Mouse (Mus musculus) thymus, adult 2 months (tissue): ENCODE results near the gene Csk. TPM values are rescaled to one million over a fixed set of nuclear protein-coding genes. Genes with fewer than 3 reads are reported as not detected.

ENCODE experiments used
- DNase-seq: peaks from one replicate; pipeline ENCODE4 v3.0.0; 2021
- H3K27ac ChIP-seq: fragments of 200-500 bp; 2 replicates; pipeline ENCODE4 v1.5.1; 2012; ENCODE audit warnings: low read length, control low read depth; ENCODE audit not compliant: control insufficient read depth, insufficient read depth
- H3K27me3 ChIP-seq: fragments of 200-500 bp; 2 replicates; pipeline ENCODE4 v1.6.1; 2012; ENCODE audit warnings: mild to moderate bottlenecking, low read length, moderate library complexity, mixed read lengths; ENCODE audit not compliant: control insufficient read depth, insufficient read depth
- H3K36me3 ChIP-seq: fragments of 200-500 bp; 2 replicates; pipeline ENCODE4 v1.6.1; 2012; ENCODE audit warnings: mild to moderate bottlenecking, low read length, moderate library complexity; ENCODE audit not compliant: control insufficient read depth, insufficient read depth
- H3K4me1 ChIP-seq: fragments of 200-500 bp; replicated peaks from 2 replicates; pipeline ENCODE4 v1.6.1; 2012; ENCODE audit warnings: low read length; ENCODE audit not compliant: control insufficient read depth, insufficient read depth
- H3K4me3 ChIP-seq: fragments of 200-500 bp; 2 replicates; pipeline ENCODE4 v1.5.1; 2012; ENCODE audit warnings: mild to moderate bottlenecking, low read length, control low read depth, moderate library complexity; ENCODE audit not compliant: control insufficient read depth, insufficient read depth
- CTCF ChIP-seq: fragments of 200-500 bp; IDR thresholded peaks from 2 replicates; pipeline ENCODE4 v1.5.1; 2012; ENCODE audit warnings: mild to moderate bottlenecking, control low read depth, low read length, moderate library complexity, borderline replicate concordance; ENCODE audit not compliant: control insufficient read depth, poor library complexity, insufficient read depth; ENCODE audit errors: extremely low read depth
- POLR2A ChIP-seq: fragments of 200-500 bp; IDR thresholded peaks from 2 replicates; pipeline ENCODE4 v1.6.1; 2012; ENCODE audit warnings: mild to moderate bottlenecking, low read length, control low read depth, moderate library complexity; ENCODE audit not compliant: control insufficient read depth, poor library complexity, insufficient read depth; ENCODE audit errors: extremely low read depth
- WGBS: fragments of 180-500 bp; shearing (Covaris S2); methylation state at CpG from one replicate; pipeline ENCODE4 v1.1.7; 2018; 5-methylcytosine and 5-hydroxymethylcytosine counted together
- polyA plus RNA-seq: library from polyadenylated mRNA; depleted of rRNA; stranded (reverse); fragments of >200 nt; gene quantifications from 2 replicates; pipeline ENCODE4 v1.2.3, GENCODE M21; 2012

Csk gene
- polyA plus RNA-seq, 1 experiment, result 245 TPM

DNA sequence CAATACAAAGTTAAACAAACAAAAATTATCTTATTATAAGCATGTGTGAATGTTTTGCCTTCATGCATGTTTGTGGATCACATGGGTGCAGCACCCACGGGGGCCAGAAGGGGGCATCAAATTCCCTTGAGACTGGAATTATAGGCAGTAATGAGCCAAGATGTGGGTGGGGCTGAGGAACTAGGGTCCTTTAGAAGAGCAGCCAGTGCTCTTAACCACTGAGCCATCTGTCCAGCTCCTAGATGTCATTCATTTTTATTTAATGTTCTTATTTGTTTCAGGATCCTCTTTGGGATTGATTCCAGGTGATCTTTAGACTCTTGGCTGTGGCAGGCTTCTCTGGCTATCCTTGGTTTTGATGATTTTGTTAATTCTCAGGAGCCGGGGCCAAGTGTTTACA, 34.7 kb upstream of the Csk start:
- no peak overlapping the region for H3K27ac ChIP-seq
- DNase-seq, result peak; percentile 37
- WGBS, result 70% methylated on average over 2 of the region's 2 CpGs

DNA sequence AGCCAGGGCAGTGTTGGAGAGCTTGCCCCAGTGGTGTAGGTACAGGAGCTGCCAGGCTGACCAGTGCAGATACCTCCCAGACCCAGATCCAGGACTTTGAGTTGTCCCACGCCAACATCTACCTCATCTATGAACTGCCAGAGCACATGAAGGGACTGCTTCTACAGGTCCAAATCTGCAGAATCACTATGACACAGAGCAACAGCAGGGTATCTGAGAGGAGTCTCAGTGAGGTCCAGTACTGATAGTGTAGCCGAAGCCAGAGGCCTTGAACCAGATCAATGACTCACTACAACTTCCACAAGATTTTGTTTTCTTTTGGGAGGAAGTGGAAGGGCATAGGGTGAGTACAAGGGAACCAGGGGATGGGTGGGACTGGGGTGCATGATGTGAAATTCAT, 34.3 kb upstream of the Csk start, which contains the start of gene Cyp1a1:
Gene Cyp1a1 (plus strand): TSS at position 178 of the 400 bp plus-strand sequence.
- DNase-seq, result no peak
- Histone ChIP-seq H3K27ac (no peak within 1 kb of the TSS), H3K36me3 (no peaks in the 10 kb centered on the region), H3K4me1 (peaks cover 9% of the 10 kb centered on the region), H3K4me3 (no peak within 1 kb of the TSS), H3K27me3 (no peaks in the 10 kb centered on the region)
- 94% methylated on average over 2 of the region's 2 CpGs for WGBS
- no peak for TF ChIP-seq CTCF
- TF ChIP-seq POLR2A, result no peak

More for the DNA sequence above, 34.7 kb upstream of the Csk start:
- TF ChIP-seq CTCF (no peak), POLR2A (no peak)
- Histone ChIP-seq H3K4me3 (no peak overlapping the region), H3K27me3 (no peaks in the 10 kb centered on the region), H3K4me1 (peaks cover 9% of the 10 kb centered on the region), H3K36me3 (no peaks in the 10 kb centered on the region)

DNA sequence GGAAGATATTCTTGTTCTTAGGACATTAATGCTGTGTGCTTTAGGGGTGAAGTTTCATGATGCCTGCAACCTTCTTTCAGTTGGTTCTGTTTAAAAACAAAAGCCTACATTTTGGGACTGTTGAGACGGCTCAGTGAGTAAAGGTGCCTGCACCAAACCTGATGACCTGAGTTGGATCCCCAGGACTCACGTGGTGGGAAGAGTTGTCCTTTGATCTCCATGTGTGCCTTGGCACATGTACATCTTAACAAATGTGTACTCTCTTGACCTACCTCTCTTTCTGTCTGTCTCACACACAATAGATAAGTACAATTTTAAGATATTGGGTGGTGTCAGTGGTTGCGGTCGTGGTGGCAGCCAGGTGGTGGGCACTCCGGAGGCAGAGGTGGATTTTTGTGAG, 32.6 kb upstream of the Csk start:
- DNase-seq, result no peak
- no peaks in the 10 kb centered on the region for H3K36me3 ChIP-seq
- H3K27ac ChIP-seq, result no peak overlapping the region
- TF ChIP-seq CTCF, result no peak
- TF ChIP-seq POLR2A, result no peak
- WGBS, result 87% methylated on average over 5 of the region's 5 CpGs
- H3K4me3 ChIP-seq, result no peak overlapping the region
- no peaks in the 10 kb centered on the region for H3K27me3 ChIP-seq
- peaks cover 9% of the 10 kb centered on the region for H3K4me1 ChIP-seq

DNA sequence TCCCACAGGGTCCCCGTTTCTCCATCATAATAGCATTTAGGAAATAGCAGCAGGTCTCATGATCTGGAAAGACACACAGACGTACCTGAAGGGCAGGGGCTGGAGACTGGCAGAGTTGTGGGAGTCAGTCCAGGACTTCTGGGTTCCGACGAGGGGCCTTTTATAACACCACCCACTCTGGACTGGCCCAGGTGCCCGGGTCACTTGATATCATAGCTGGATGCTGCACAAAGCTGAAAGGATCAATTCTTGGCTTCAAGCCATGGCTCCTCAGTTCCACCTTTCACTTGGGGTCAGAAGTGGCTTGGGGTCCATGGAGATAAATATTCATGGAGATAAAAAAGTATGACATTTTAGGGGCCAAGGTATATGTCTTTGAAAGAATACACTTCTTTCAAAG, 30.1 kb upstream of the Csk start, which contains the start of gene Cyp1a2:
Gene Cyp1a2 (minus strand): TSS at position 184 of the 400 bp plus-strand sequence.
- Histone ChIP-seq H3K36me3 (no peaks in the 10 kb centered on the region), H3K27me3 (no peaks in the 10 kb centered on the region), H3K4me1 (peaks cover 9% of the 10 kb centered on the region), H3K27ac (no peak within 1 kb of the TSS), H3K4me3 (no peak within 1 kb of the TSS)
- TF ChIP-seq CTCF (no peak), POLR2A (no peak)
- DNase-seq, result no peak
- 88% methylated on average over 5 of the region's 5 CpGs for WGBS

DNA sequence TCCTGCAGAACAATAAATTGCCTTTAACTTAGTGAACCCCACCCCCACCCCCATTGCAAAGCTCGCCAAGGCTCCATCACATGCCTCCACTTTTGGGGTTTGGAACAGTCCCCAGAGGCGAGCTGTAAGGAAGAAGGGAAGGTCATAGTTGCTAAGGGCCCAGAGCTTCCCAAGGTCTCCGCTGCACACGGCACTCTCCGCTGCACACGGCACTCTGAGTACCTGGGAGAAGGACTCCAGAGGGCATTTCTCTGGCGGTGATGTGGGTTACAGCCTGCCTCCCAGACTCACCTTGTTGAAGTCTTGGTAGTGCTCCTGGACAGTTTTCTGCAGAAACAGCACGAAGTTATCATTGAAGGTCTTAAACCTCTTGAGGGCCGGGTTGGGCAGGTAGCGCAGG, 28.0 kb upstream of the Csk start:
- Histone ChIP-seq H3K27ac (no peak overlapping the region), H3K4me3 (no peak overlapping the region), H3K36me3 (no peaks in the 10 kb centered on the region), H3K4me1 (peaks cover 4% of the 10 kb centered on the region; the same call in 1 of the 2 replicates), H3K27me3 (no peaks in the 10 kb centered on the region)
- DNase-seq, result no peak
- WGBS, result 91% methylated on average over 10 of the region's 10 CpGs
- TF ChIP-seq POLR2A (no peak), CTCF (no peak)

DNA sequence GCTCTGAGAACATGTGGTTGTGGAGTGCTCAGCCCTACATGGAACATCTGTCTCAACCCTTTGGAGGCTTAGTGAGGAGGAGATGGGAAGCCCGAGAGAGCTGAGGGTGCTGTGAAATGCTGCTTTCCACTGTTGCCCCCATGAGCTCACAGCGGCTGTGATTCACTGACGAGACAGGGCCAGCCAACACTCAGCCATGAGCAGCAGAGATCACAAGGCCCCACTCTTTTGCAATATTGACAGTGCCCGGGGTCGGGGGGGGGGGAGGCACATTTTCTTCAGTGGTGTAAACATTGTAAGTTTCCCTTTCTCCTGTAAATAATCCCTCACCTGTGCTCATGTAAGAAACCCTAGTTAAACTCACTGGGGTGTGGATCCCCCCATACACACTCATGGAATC, 18.1 kb upstream of the Csk start:
- WGBS, result 94% methylated on average over 5 of the region's 5 CpGs
- DNase-seq, result no peak

DNA sequence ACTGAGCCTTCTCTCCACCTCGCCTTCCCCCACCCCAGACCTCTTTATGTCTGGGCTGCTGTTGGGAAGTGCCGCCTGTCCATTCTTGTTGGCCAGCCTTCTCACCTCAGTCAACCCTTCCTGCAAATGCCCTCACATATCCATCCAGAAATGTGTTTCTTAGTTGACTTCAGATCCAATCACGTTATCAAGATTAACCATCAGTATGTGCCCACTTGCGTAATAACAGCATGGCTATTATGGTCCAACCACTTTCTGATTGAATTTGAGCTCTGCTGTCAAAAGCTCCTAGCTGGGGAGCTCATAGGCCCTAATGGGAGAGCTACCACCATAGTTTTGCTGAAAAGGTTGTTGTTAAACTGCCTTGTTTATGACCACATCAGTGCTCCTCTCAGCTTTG, 17.6 kb upstream of the Csk start:
- no peak overlapping the region for H3K27ac ChIP-seq
- 95% methylated on average over 4 of the region's 4 CpGs for WGBS
- H3K27me3 ChIP-seq, result no peaks in the 10 kb centered on the region
- DNase-seq, result no peak
- H3K36me3 ChIP-seq, result no peaks in the 10 kb centered on the region
- peaks cover 22% of the 10 kb centered on the region for H3K4me1 ChIP-seq
- H3K4me3 ChIP-seq, result no peak overlapping the region
- TF ChIP-seq POLR2A (no peak), CTCF (no peak)

More for the DNA sequence above, 18.1 kb upstream of the Csk start:
- no peak overlapping the region for H3K27ac ChIP-seq
- no peak for TF ChIP-seq POLR2A
- H3K4me3 ChIP-seq, result no peak overlapping the region
- H3K27me3 ChIP-seq, result no peaks in the 10 kb centered on the region
- H3K36me3 ChIP-seq, result no peaks in the 10 kb centered on the region
- H3K4me1 ChIP-seq, result peaks cover 21% of the 10 kb centered on the region
